Mouse (Mus musculus): ENCODE measurements around the gene Cend1. TPM values are rescaled to one million over a fixed set of nuclear protein-coding genes. Genes with fewer than 3 reads are reported as not detected.

Gene Cend1
- polyA plus RNA-seq, 1 experiment from 2014 or later = not detected

DNA sequence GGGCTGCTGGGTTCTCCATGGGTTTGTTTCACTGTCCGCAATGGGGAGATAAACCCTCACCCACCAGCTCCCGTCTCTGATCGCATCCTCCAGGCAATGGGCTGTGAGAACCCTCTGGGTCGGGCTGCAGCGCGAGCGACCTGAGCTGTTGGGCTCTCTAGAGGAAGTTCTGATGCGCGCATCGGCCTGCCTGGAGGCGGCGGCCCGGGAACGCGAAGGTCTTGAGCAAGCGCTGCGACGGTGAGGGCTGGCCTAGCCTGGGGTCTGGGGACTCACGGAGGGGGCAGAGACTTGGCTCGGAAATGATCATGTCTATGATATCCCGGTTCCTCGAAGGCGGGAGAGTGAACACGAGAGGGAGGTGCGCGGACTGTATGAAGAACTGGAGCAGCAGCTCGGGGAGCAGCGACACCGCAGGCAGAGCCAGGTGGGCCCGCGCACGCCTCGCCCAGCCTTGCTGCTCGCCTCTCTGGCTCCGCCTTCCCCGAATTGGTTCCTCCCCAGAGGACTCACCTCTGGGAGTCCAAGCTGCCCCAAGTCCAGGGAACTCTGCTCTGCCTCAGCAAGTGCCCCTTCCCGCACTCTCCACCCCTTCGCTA is 35.4 kb upstream of the Cend1 start:
- Histone ChIP-seq H3K27me3 (peaks cover 74% of the 10 kb centered on the region), H3K4me3 (replicated peaks) (0 out of 2 replicates have a peak overlapping the region, but pooled peaks have one; percentile 10), H3K4me1 (replicated peaks) (peaks cover 68% of the 10 kb centered on the region), H3K4me2 (peak overlapping the region; percentile 35), H3K36me3 (replicated peaks) (peaks cover 8% of the 10 kb centered on the region), H3K9me3 (replicated peaks) (no peaks in the 10 kb centered on the region), H3K9ac (no peak overlapping the region), H3K27ac (replicated peaks) (no peak overlapping the region)
- ATAC-seq (ENCODE audit: insufficient read depth) = no peak
- WGBS (ENCODE audit: insufficient replicate concordance) = 8% methylated on average over 38 of the region's 38 CpGs

- H3K4me3 ChIP-seq (replicated peaks) = no peak overlapping the region
- ATAC-seq (ENCODE audit: insufficient read depth) = no peak
- H3K4me2 ChIP-seq = peak overlapping the region; percentile 35
- H3K27me3 ChIP-seq = peaks cover 81% of the 10 kb centered on the region
- no peaks in the 10 kb centered on the region for H3K9me3 ChIP-seq (replicated peaks)
- H3K36me3 ChIP-seq (replicated peaks) = peaks cover 8% of the 10 kb centered on the region; the same call in 1 of the 2 replicates
- no peak overlapping the region for H3K9ac ChIP-seq
- H3K4me1 ChIP-seq (replicated peaks) = peaks cover 61% of the 10 kb centered on the region
- WGBS (ENCODE audit: insufficient replicate concordance) = 23% methylated on average over 12 of the region's 12 CpGs
- 0 out of 2 replicates have a peak overlapping the region, but pooled peaks have one; percentile 6 for H3K27ac ChIP-seq (replicated peaks)
Observed at GRCm38 (mm10) chr7:141463824-141464602, 34.7 kb upstream of the Cend1 start.

DNA sequence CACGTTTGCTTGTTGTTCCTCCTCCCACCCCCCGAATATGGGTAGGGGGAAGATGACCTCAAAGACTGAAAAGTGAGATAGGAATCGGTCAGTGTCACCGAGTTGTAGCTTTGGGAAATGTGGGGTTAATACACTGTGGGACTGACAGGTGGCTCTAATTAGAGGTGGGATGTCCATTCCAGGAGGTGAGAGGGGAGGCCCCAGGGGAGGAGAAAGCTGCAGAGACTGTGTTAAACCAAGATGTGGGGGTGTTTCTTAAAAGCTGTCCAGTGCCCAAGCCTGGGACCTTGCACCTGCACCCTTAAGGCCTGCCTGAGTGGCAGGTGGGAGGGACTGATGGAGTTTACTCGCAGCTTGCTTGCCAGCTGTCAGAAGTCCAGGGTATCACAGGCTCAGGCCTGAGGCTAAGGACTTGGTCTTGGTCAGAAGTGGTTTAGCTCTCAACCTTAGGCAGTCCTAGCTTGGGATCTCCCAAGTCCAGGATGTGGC is 33.1 kb upstream of the Cend1 start:
- peak overlapping the region; percentile 66 for H3K4me2 ChIP-seq
- H3K4me3 ChIP-seq (replicated peaks) = peak overlapping the region; percentile 50
- H3K9me3 ChIP-seq (replicated peaks) = no peaks in the 10 kb centered on the region
- 0 out of 2 replicates have a peak overlapping the region, but pooled peaks have one; percentile 6 for H3K27ac ChIP-seq (replicated peaks)
- H3K27me3 ChIP-seq = peaks cover 84% of the 10 kb centered on the region
- H3K9ac ChIP-seq = no peak overlapping the region; the same call in 1 of the 2 replicates
- H3K4me1 ChIP-seq (replicated peaks) = peaks cover 51% of the 10 kb centered on the region
- 16% methylated on average over 5 of the region's 5 CpGs for WGBS (ENCODE audit: insufficient replicate concordance)
- H3K36me3 ChIP-seq (replicated peaks) = peaks cover 12% of the 10 kb centered on the region; the same call in 1 of the 2 replicates
- no peak for ATAC-seq (ENCODE audit: insufficient read depth)

DNA sequence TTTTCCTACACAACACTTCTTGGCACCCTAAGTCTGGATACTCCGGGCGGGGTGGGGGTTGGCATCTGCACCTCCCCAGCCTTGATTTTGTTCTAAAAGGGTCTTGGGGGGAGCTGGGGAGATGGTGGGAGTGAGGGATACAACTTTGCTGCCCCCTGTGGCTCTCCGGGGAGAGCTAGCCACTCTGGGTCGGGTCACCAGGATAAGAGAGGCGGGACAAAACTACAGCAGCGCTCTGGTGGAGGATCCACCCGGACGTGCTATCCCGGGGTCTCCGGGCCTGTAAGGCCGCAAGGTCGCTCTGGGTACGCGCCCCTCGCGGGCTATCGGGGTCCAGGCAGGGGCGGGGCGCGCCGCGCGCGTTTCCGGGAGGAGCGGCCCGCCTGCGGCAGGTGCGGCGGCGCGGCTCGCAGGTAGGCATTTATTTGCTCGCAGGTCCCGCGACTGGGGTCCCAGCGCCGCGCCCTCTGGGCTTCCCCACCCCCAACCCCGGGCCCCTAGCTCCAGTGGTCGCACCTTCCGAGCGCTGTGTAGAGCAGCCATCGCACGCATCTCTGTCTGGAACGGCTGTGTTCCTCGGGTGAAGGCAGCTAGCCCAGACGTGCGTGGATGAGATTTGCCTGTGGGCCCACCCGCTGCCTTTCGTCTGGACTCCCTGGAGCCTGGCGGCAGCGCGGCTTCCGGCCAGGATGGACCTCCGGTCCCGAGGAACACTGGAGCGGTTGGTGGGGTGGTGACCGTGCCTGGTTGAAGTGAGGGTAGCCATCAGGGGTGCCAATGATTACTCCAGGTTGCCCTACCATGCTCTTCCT is 32.4 kb upstream of the Cend1 start:
- Histone ChIP-seq H3K9me3 (replicated peaks) (no peaks in the 10 kb centered on the region), H3K4me1 (replicated peaks) (peaks cover 49% of the 10 kb centered on the region), H3K9ac (peak overlapping the region; percentile 40; the same call in 1 of the 2 replicates), H3K27ac (replicated peaks) (no peak overlapping the region), H3K4me3 (replicated peaks) (peak overlapping the region; percentile 50), H3K36me3 (replicated peaks) (peaks cover 12% of the 10 kb centered on the region; the same call in 1 of the 2 replicates), H3K4me2 (peak overlapping the region; percentile 66), H3K27me3 (peaks cover 81% of the 10 kb centered on the region)
- WGBS (ENCODE audit: insufficient replicate concordance) = 3% methylated on average over 54 of the region's 59 CpGs
- no peak for ATAC-seq (ENCODE audit: insufficient read depth)

GRCm38 (mm10) chr7:141460391-141461113 is 31.3 kb upstream of the Cend1 start, which contains the start of gene Cracr2b:
Gene Cracr2b, plus strand, starts transcription at chr7:141461094.
- no peak for ATAC-seq (ENCODE audit: insufficient read depth)
- Histone ChIP-seq H3K27ac (replicated peaks) (0 out of 2 replicates have a peak within 1 kb of the TSS, but pooled peaks have one; percentile 38), H3K4me1 (replicated peaks) (peaks cover 51% of the 10 kb centered on the region), H3K9ac (peak within 1 kb of the TSS; percentile 40; the same call in 1 of the 2 replicates), H3K9me3 (replicated peaks) (no peaks in the 10 kb centered on the region), H3K36me3 (replicated peaks) (peaks cover 12% of the 10 kb centered on the region; the same call in 1 of the 2 replicates), H3K27me3 (peaks cover 69% of the 10 kb centered on the region), H3K4me3 (replicated peaks) (peak within 1 kb of the TSS; percentile 50), H3K4me2 (peak within 1 kb of the TSS; percentile 66)
- 54% methylated on average over 15 of the region's 15 CpGs for WGBS (ENCODE audit: insufficient replicate concordance)

DNA sequence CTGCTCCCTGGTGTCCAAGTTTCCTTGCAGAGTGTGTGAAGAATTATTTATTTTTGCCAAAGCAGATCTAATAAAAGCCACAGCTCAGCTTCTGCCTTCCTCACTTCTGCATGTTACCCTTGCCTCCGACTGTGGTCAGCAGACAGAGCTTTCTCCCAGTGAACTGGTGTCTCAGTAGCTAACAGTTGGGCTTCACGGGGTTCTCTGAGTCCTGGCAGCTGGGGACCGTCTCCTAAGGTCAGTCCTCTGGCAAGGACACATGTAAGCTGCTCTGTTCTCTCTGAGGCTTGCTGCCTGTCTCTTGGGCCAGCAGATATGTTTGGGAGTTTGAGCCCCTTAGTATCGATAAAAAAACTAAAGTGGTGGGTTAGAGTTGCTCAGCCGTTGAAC is 30.7 kb upstream of the Cend1 start:
- Histone ChIP-seq H3K27me3 (peaks cover 63% of the 10 kb centered on the region), H3K9me3 (replicated peaks) (no peaks in the 10 kb centered on the region), H3K4me1 (replicated peaks) (peaks cover 50% of the 10 kb centered on the region), H3K4me2 (no peak overlapping the region), H3K36me3 (replicated peaks) (peaks cover 12% of the 10 kb centered on the region; the same call in 1 of the 2 replicates), H3K27ac (replicated peaks) (no peak overlapping the region), H3K4me3 (replicated peaks) (no peak overlapping the region), H3K9ac (no peak overlapping the region)
- 59% methylated on average over 5 of the region's 5 CpGs for WGBS (ENCODE audit: insufficient replicate concordance)
- no peak for ATAC-seq (ENCODE audit: insufficient read depth)

GRCm38 (mm10) chr7:141459301-141459711 is 30.0 kb upstream of the Cend1 start:
- H3K9me3 ChIP-seq (replicated peaks) = no peaks in the 10 kb centered on the region
- no peak overlapping the region for H3K4me3 ChIP-seq (replicated peaks)
- no peak for ATAC-seq (ENCODE audit: insufficient read depth)
- peaks cover 57% of the 10 kb centered on the region for H3K27me3 ChIP-seq
- WGBS (ENCODE audit: insufficient replicate concordance) = 84% methylated on average over 17 of the region's 17 CpGs
- H3K4me1 ChIP-seq (replicated peaks) = peaks cover 50% of the 10 kb centered on the region
- no peak overlapping the region for H3K9ac ChIP-seq
- no peak overlapping the region for H3K27ac ChIP-seq (replicated peaks)
- H3K4me2 ChIP-seq = no peak overlapping the region
- peaks cover 12% of the 10 kb centered on the region; the same call in 1 of the 2 replicates for H3K36me3 ChIP-seq (replicated peaks)

DNA sequence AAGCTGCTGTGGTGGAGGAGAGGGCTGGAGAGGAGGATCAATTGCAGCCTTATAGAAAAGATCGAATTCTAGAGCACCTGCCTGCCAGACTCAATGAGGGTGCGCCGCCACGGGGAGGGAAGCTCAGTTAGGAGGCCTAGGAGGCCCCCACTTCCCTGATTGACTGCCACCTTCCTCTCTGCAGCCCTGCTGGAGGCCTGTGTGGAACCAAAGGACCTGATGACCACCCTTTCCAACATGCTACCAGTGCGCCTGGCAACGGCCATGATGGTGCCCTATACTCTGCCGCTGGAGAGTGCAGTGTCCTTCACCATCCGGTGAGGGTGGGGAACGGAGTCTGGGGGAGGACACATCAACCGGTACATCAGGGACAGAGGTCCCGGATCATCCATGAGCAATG is 29.4 kb upstream of the Cend1 start:
- Histone ChIP-seq H3K9ac (no peak overlapping the region), H3K9me3 (replicated peaks) (no peaks in the 10 kb centered on the region), H3K4me1 (replicated peaks) (peaks cover 52% of the 10 kb centered on the region), H3K27me3 (peaks cover 50% of the 10 kb centered on the region), H3K4me2 (no peak overlapping the region), H3K27ac (replicated peaks) (no peak overlapping the region), H3K4me3 (replicated peaks) (no peak overlapping the region), H3K36me3 (replicated peaks) (peaks cover 12% of the 10 kb centered on the region; the same call in 1 of the 2 replicates)
- 88% methylated on average over 11 of the region's 11 CpGs for WGBS (ENCODE audit: insufficient replicate concordance)
- no peak for ATAC-seq (ENCODE audit: insufficient read depth)

DNA sequence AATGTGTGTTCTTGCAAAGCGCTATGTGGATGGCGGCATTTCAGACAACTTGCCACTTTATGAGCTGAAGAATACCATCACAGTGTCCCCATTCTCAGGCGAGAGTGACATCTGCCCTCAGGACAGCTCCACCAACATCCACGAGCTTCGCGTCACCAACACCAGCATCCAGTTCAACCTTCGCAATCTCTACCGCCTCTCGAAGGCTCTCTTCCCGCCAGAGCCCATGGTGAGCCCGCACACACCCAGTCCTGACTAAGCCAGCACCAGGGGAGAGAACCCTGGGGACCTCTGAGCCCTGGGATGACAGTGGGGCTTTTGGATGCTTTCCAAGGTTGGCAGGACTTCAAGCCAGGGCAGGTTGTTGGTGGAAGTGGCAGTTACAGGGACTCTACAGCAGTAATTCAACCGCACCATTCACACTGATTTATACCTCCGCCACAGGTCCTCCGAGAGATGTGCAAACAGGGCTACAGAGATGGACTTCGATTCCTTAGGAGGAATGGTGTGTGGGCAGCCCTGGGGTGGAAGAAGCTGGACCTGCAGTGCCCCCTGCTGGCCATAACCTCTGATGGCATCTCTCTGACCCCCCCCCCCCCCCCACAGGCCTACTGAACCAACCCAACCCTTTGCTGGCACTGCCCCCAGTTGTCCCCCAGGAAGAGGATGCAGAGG is 28.8 kb upstream of the Cend1 start:
- Histone ChIP-seq H3K36me3 (replicated peaks) (peaks cover 12% of the 10 kb centered on the region; the same call in 1 of the 2 replicates), H3K9me3 (replicated peaks) (no peaks in the 10 kb centered on the region), H3K27me3 (peaks cover 45% of the 10 kb centered on the region), H3K27ac (replicated peaks) (no peak overlapping the region), H3K9ac (no peak overlapping the region), H3K4me1 (replicated peaks) (peaks cover 55% of the 10 kb centered on the region), H3K4me2 (no peak overlapping the region), H3K4me3 (replicated peaks) (no peak overlapping the region)
- no peak for ATAC-seq (ENCODE audit: insufficient read depth)
- WGBS (ENCODE audit: insufficient replicate concordance) = 77% methylated on average over 15 of the region's 15 CpGs

DNA sequence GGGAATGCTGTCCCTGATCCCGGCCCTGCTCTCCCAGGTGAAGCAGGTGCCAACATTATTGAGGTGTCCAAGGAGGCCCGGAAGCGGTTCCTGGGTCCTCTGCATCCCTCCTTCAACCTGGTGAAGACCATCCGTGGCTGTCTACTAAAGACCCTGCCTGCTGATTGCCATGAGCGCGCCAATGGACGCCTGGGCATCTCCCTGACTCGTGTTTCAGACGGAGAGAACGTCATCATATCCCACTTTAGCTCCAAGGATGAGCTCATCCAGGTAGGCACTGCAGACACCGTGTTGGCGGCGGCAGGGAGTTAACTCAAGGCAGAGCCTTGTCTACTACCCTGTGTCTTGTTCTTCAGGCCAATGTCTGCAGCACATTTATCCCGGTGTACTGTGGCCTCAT is 27.9 kb upstream of the Cend1 start:
- no peak for ATAC-seq (ENCODE audit: insufficient read depth)
- peaks cover 54% of the 10 kb centered on the region for H3K4me1 ChIP-seq (replicated peaks)
- H3K9ac ChIP-seq = no peak overlapping the region
- no peaks in the 10 kb centered on the region for H3K9me3 ChIP-seq (replicated peaks)
- H3K36me3 ChIP-seq (replicated peaks) = peaks cover 13% of the 10 kb centered on the region
- H3K27me3 ChIP-seq = peaks cover 36% of the 10 kb centered on the region
- no peak overlapping the region for H3K4me2 ChIP-seq
- WGBS (ENCODE audit: insufficient replicate concordance) = 82% methylated on average over 14 of the region's 14 CpGs
- H3K4me3 ChIP-seq (replicated peaks) = no peak overlapping the region
- H3K27ac ChIP-seq (replicated peaks) = no peak overlapping the region
